Mouse (Mus musculus): ENCODE results near the gene Tmem218. TPM values are rescaled to one million over a fixed set of nuclear protein-coding genes. Genes with fewer than 3 reads are reported as not detected.

Gene Tmem218
- polyA plus RNA-seq, 1 experiment, result 0.77 TPM

- Histone ChIP-seq H3K4me1 (ENCODE audit: control insufficient read depth, insufficient read depth, low read length) (no peaks in the 10 kb centered on the region), H3K27ac (ENCODE audit: control insufficient read depth, insufficient read depth, low read depth, low read length, poor library complexity) (no peak overlapping the region), H3K4me3 (replicated peaks; ENCODE audit: control insufficient read depth, low read depth, low read length) (no peak overlapping the region)
- TF ChIP-seq CTCF (IDR thresholded peaks at IDR 0.05; ENCODE audit: control insufficient read depth, insufficient read depth, low read length), result no peak
- TF ChIP-seq POLR2A (IDR thresholded peaks at IDR 0.05; ENCODE audit: borderline replicate concordance, control insufficient read depth, low read depth, low read length), result no peak
- WGBS, result 76% methylated on average over 5 of the region's 5 CpGs
Observed at GRCm38 (mm10) chr9:37181596-37181995, 26.4 kb upstream of the Tmem218 start.

DNA sequence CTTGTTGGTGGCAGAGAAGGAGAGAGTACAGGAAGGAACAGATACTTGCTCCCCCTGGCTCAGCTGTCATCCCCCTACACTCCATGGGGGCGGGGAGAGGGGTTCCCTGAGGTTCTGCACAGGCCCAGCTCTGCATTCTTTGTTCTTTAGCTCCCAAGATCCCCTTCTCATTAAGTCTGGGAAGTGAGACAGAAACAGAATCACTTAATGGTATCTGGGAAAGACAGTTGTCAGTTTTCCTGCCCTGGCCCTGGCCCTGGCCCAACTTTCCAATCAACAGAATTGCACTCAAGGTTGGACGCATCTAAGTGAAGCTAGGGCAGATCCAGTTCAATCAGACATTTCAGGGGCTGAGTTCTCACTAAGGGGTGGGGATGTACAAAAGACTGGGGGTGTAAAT, 24.8 kb upstream of the Tmem218 start:
- Histone ChIP-seq H3K4me3 (replicated peaks; ENCODE audit: control insufficient read depth, low read depth, low read length) (no peak overlapping the region), H3K4me1 (ENCODE audit: control insufficient read depth, insufficient read depth, low read length) (no peaks in the 10 kb centered on the region), H3K27ac (ENCODE audit: control insufficient read depth, insufficient read depth, low read depth, low read length, poor library complexity) (no peak overlapping the region)
- WGBS, result 74% methylated on average over 2 of the region's 2 CpGs
- TF ChIP-seq POLR2A (IDR thresholded peaks at IDR 0.05; ENCODE audit: borderline replicate concordance, control insufficient read depth, low read depth, low read length) (no peak), CTCF (IDR thresholded peaks at IDR 0.05; ENCODE audit: control insufficient read depth, insufficient read depth, low read length) (no peak)

- Histone ChIP-seq H3K4me1 (ENCODE audit: control insufficient read depth, insufficient read depth, low read length) (no peaks in the 10 kb centered on the region), H3K27ac (ENCODE audit: control insufficient read depth, insufficient read depth, low read depth, low read length, poor library complexity) (no peak overlapping the region), H3K4me3 (replicated peaks; ENCODE audit: control insufficient read depth, low read depth, low read length) (no peak overlapping the region)
- WGBS, result 75% methylated on average over 5 of the region's 5 CpGs
- TF ChIP-seq CTCF (IDR thresholded peaks at IDR 0.05; ENCODE audit: control insufficient read depth, insufficient read depth, low read length) (no peak), POLR2A (IDR thresholded peaks at IDR 0.05; ENCODE audit: borderline replicate concordance, control insufficient read depth, low read depth, low read length) (no peak)
Observed at GRCm38 (mm10) chr9:37187407-37187806, 20.6 kb upstream of the Tmem218 start.

DNA sequence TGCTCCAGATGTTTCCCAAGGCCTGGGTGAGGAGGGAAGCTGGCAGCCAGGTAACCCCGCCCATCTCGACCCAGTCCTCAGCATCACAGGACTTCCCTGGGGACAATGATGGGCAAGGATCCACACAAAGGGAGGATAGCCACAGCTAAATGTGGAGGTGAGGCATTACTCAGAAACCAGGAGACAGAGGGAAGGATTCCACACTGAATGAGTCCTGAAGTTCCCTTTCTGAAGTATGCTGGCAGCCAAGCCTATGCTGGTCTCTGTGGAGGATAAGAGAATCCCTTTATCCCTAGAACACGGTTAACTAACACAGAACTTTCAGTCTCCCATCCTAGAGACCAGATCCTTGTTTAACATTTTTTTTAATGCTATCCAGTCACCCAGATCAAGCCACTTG, 20.0 kb upstream of the Tmem218 start:
- Histone ChIP-seq H3K4me1 (ENCODE audit: control insufficient read depth, insufficient read depth, low read length) (no peaks in the 10 kb centered on the region), H3K4me3 (replicated peaks; ENCODE audit: control insufficient read depth, low read depth, low read length) (no peak overlapping the region), H3K27ac (ENCODE audit: control insufficient read depth, insufficient read depth, low read depth, low read length, poor library complexity) (no peak overlapping the region)
- WGBS, result 73% methylated on average over 3 of the region's 3 CpGs
- no peak for TF ChIP-seq POLR2A (IDR thresholded peaks at IDR 0.05; ENCODE audit: borderline replicate concordance, control insufficient read depth, low read depth, low read length)
- TF ChIP-seq CTCF (IDR thresholded peaks at IDR 0.05; ENCODE audit: control insufficient read depth, insufficient read depth, low read length), result no peak

DNA sequence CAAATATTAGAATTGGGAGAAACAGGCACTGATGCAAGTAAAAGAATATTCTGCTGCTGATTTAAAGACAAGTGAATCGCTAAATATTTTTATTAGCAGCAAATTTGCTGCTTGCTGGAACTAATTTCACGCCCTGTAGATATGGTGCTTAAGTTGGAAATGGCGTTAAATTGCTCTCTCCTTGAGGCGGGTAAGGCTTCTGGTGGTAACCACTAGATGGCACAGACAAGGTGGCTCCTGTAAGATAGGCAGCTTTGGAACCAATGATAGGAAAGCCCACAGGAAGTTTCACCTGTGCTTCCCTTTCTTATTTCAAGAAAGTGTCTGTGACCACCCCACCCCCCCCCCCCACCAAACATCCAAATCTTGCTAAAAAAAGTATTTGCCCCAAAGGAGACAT, 11.0 kb upstream of the Tmem218 start:
- TF ChIP-seq CTCF (IDR thresholded peaks at IDR 0.05; ENCODE audit: control insufficient read depth, insufficient read depth, low read length), result no peak
- TF ChIP-seq POLR2A (IDR thresholded peaks at IDR 0.05; ENCODE audit: borderline replicate concordance, control insufficient read depth, low read depth, low read length), result no peak
- Histone ChIP-seq H3K4me3 (replicated peaks; ENCODE audit: control insufficient read depth, low read depth, low read length) (no peak overlapping the region), H3K27ac (ENCODE audit: control insufficient read depth, insufficient read depth, low read depth, low read length, poor library complexity) (no peak overlapping the region), H3K4me1 (ENCODE audit: control insufficient read depth, insufficient read depth, low read length) (no peaks in the 10 kb centered on the region)
- 62% methylated on average over 4 of the region's 4 CpGs for WGBS

DNA sequence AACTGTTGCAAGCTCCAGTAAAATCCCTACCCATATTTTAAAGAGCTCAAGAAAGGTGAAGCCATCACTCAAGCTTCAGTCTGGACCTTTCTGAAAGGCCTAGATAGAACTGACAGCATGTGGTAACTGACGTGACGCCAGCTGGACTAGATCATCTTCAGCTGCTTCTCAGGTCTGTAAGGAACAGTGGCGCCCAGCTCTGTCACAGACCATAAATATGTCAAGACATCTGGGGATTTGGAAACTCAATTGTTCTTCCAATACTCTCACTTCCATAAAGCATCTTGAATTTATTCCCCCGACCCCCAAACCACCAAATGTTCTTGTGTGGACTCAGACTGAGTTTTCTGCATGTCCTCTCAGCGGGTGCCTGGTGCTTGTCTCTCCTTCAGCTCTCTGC, 7.6 kb upstream of the Tmem218 start:
- TF ChIP-seq CTCF (IDR thresholded peaks at IDR 0.05; ENCODE audit: control insufficient read depth, insufficient read depth, low read length) (no peak), POLR2A (IDR thresholded peaks at IDR 0.05; ENCODE audit: borderline replicate concordance, control insufficient read depth, low read depth, low read length) (no peak)
- 75% methylated on average over 5 of the region's 5 CpGs for WGBS
- Histone ChIP-seq H3K27ac (ENCODE audit: control insufficient read depth, insufficient read depth, low read depth, low read length, poor library complexity) (no peak overlapping the region), H3K4me1 (ENCODE audit: control insufficient read depth, insufficient read depth, low read length) (no peaks in the 10 kb centered on the region), H3K4me3 (replicated peaks; ENCODE audit: control insufficient read depth, low read depth, low read length) (no peak overlapping the region)

DNA sequence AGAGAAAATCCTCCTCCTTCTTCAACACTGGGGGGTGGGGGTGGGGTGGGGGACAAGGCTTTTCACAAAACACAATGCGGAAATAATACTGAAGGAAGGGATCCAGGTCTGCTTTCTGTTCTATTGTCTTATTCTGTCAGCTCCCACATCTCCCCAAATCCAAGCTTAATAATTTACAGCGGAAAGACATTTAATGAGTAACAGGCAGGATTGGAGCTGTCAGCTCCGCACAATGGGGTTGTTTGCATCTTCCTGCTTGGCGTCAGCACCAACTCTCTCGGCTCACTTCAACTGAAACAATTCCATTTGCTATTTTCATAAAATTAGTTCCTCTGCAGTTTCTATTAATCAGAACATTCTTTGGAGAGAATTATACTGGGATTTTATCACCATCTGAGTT, 4.1 kb upstream of the Tmem218 start:
- 81% methylated on average over 5 of the region's 5 CpGs for WGBS
- no peak for TF ChIP-seq POLR2A (IDR thresholded peaks at IDR 0.05; ENCODE audit: borderline replicate concordance, control insufficient read depth, low read depth, low read length)
- TF ChIP-seq CTCF (IDR thresholded peaks at IDR 0.05; ENCODE audit: control insufficient read depth, insufficient read depth, low read length), result no peak
- H3K27ac ChIP-seq (ENCODE audit: control insufficient read depth, insufficient read depth, low read depth, low read length, poor library complexity), result no peak overlapping the region
- no peaks in the 10 kb centered on the region for H3K4me1 ChIP-seq (ENCODE audit: control insufficient read depth, insufficient read depth, low read length)
- no peak overlapping the region for H3K4me3 ChIP-seq (replicated peaks; ENCODE audit: control insufficient read depth, low read depth, low read length)

GRCm38 (mm10) chr9:37213060-37213738, 5.2 kb downstream of the Tmem218 start:
- TF ChIP-seq POLR2A (IDR thresholded peaks at IDR 0.05; ENCODE audit: borderline replicate concordance, control insufficient read depth, low read depth, low read length), result no peak
- WGBS, result 73% methylated on average over 13 of the region's 13 CpGs

More at GRCm38 (mm10) chr9:37213060-37213738, 5.2 kb downstream of the Tmem218 start:
- H3K27ac ChIP-seq (ENCODE audit: control insufficient read depth, insufficient read depth, low read depth, low read length, poor library complexity), result no peak overlapping the region
- H3K4me1 ChIP-seq (ENCODE audit: control insufficient read depth, insufficient read depth, low read length), result no peaks in the 10 kb centered on the region; the same call in 1 of the 2 replicates
- H3K4me3 ChIP-seq (replicated peaks; ENCODE audit: control insufficient read depth, low read depth, low read length), result no peak overlapping the region

All from bone marrow, adult 2 months (tissue).